Mouse (Mus musculus) left cerebral cortex, adult 8-10 months (tissue): ENCODE results near the gene Zic2. TPM values are rescaled to one million over a fixed set of nuclear protein-coding genes. Genes with fewer than 3 reads are reported as not detected.
"Not testable (repeated sequence)": the region's sequence is repeated elsewhere in the genome, so short reads cannot be mapped to it uniquely, and the experiment has no call there.

Experiments used
- DNase-seq, 2 experiments: peaks; one replicate each; pipeline ENCODE4 v3.0.0; 2022; ENCODE audit warnings: low spot score in 2 of 2
- total RNA-seq, 4 experiments: library from RNA; stranded (reverse); gene quantifications; 2 replicates each; pipeline ENCODE4 v1.2.4; 2022

Gene Zic2
- total RNA-seq, 4 experiments from 2014 or later = 20.3 to 25.7 (median 21.7) TPM

DNA sequence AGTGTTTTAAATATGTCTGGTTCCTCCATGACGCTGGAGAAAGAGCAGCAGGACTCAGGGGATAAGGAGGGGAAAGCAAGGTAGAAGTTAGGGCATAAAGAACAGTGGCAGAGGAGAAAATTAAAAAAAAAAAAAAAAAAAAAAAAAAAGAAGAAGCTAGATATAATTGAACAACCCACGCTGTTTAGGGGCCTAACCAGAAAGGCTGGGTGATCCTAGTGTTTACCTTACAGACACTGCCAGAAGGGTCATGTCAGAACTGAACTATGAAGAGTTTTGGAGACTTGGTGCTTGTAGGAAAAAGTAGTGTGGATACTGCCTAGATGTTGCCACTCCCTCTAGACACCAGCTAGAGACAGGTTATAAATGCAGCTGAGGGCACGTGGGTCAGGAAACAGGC, 13.7 kb upstream of the Zic2 start:
- DNase-seq = no peak

GRCm38 (mm10) chr14:122461966-122462365, 13.3 kb upstream of the Zic2 start:
- DNase-seq = no peak

DNA sequence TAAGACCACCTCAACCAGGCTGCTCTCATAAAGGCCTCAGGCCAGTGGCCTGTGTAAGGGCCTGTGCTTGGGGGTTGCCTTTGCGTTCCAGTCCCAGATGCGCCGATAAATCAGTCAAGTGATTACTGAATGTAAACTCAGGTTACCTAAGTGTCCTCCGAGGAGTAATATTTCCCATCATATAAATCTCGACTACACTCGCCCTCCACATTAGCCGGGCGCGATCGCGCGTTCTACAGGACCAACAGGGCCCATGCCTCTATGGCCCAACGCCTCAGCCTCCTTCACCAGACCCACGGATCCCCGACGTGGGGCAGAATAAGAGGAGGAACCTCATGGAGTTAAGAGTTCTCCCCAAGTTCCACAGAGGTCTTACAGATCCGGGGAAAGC, 12.6 kb upstream of the Zic2 start:
- no peak for DNase-seq

DNA sequence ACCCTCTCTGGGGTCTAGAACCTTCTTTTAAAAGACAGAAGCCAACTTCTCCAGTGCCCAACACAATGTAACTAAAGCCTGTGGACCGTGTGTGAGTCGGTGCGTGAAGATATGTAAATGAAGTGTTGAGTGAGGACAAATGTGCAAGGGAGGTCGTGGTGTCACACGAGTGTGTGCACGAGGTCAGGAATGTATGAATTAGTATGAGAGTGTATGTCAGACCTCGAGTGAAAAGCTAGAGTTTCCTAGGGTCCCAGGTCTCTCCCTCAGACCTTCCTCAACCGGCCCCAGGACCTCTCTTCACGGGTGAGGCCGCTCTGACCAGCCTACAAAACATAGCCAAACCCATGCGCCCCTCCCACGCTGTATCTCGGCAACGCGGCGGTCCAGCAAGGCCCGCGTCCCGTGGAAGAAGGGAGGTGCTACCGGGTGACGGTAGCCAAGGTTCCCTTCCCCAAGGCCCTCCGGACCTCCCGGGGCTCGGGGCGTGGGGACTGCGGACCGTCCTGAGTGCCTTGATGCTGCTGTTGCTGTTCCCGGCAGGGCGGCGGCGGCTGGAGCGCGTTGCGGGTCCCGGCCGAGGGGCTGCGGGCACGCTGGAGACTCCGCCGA, 12.0 kb upstream of the Zic2 start:
- DNase-seq = no peak

DNA sequence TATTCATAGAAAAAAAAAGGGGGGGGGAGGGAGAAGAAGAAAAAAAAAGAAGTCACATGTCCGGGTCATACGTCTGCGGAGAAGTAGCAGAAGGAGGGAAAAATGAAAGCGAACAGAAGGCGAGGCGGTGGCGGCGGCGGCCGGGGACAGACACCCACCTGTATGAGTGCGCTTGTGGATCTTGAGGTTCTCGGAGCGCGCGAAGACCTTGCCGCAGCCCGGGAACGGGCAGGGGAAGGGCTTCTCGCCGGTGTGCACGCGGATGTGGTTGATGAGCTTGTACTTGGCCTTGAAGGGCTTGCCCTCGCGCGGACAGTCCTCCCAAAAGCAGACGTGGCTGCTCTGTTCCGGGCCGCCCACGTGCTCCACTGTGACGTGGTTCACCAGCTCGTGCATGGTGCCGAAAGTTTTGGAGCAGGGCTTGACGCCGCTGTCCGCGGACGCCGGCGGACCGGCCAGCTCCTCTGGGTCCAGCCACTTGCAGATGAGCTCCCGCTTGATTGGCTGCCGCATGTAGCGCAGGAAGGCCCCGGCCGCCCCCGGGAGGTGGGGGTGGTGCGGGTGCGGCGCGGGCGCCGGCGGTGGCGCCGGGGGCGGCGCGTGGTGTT, 11.4 kb upstream of the Zic2 start:
- not testable (repeated sequence) for DNase-seq

GRCm38 (mm10) chr14:122464351-122464762, 10.9 kb upstream of the Zic2 start:
- DNase-seq = no peak

- DNase-seq = no peak
These were observed 10.2 kb upstream of the Zic2 start, which contains the start of gene Zic5 for GRCm38 (mm10) chr14:122464763-122465741. Gene Zic5, minus strand, starts transcription at chr14:122465677.

DNA sequence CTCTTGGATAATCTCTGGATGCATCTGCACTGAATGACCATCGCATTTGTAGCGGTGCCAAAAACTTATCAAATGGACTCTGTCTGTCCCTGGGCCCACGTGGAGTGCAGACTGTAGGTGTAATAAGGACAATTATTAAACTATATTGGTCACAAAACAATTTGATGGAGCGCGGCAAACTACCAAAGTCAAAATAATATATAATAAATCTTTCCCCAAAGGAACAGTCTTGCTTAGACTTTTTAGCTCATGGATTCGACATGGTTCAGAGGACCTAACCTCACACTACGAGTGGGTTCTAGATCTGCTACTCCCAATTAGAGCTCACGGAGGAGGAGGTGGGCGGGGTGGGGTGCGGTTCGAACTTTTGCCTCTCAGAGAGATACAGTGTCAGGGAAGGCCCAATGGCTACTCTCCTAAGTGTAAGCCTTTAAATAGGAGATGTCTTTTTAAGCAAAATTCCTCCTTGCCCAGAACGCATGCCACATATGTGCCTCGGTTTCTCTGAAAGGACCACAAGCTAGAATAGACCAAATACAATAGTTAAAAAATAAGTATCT, 9.2 kb upstream of the Zic2 start:
- DNase-seq = no peak

GRCm38 (mm10) chr14:122466756-122467362, 8.4 kb upstream of the Zic2 start:
- no peak for DNase-seq

GRCm38 (mm10) chr14:122467926-122468841, 7.1 kb upstream of the Zic2 start:
- DNase-seq = no peak

DNA sequence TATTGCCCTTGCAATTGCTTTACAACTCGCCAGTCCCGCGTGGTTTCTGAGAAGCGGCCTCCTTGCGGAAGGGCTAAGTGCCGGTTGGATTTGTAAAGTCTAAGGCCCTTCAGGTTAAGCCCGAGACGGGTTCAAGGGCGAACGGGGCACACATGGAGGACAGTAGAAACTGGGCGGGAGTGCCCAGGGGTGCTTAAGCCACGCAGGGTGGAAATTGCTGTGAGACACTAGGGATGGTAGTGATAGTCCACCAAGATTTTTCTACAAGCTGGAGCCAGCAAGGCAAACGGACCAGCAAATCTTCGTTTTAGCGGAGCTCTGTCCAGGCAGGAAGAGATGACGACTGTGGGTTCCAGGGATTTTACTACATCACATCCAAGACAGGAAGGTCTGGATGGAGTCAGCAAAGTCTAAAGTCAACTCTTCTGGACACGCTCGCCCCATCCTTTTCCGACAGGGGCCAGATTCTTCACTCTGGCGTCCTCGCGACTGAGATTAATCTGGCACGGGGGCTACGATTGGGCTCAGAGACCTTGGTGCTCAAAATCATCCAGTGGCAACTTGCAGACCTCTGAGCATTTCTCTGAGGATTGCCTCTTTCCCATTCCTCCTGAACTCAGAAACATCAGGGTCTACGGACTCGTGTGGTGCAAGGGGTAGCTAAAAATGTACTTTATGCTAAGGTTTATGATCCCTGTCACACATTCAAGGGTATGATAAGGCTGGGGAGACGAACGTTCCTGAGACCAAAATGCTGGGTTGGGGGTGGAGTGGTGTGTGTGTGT, 6.1 kb upstream of the Zic2 start:
- no peak for DNase-seq

- DNase-seq = no peak
These were observed 3.7 kb upstream of the Zic2 start for GRCm38 (mm10) chr14:122471449-122472085.

DNA sequence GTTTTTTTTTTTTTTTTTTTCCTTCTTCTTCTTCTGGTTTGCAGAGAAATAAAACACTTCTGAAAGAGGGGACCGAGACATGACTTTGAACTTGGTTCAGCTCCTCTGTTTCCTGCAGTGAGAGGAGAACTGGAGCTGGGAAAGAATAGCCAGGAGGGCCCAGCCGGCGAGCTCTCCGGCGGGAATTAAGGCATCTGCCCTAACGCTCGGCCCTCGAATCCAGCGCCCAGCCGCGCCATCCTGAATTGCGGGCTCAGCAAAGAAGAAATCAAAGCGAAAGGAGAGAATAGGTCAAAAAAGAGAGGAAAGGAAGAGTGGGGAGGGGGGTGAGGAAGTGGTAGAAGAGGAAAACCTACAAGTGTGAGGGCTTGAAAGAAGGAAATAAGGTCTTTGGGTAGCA, 3.1 kb upstream of the Zic2 start:
- DNase-seq = no peak

DNA sequence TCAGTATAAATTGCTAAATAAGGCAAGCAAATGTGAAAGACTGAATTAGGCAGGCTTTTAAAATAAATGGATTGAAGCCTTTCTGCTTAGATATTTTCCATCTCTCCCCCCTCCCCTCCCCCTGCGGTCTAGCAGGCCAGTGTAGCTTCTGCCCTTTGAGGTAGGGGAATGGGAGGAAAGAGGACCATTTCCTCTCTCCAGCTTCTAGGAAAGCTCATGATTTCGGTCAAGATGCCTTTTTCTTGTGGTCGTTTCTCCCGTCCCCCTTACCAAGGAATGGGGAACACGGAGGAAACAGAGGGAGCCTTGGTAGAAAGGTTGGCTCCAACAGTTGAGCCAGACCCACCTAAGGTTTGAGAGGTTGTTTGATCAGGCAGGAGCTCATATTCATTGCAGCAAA, 2.6 kb upstream of the Zic2 start:
- no peak for DNase-seq

DNA sequence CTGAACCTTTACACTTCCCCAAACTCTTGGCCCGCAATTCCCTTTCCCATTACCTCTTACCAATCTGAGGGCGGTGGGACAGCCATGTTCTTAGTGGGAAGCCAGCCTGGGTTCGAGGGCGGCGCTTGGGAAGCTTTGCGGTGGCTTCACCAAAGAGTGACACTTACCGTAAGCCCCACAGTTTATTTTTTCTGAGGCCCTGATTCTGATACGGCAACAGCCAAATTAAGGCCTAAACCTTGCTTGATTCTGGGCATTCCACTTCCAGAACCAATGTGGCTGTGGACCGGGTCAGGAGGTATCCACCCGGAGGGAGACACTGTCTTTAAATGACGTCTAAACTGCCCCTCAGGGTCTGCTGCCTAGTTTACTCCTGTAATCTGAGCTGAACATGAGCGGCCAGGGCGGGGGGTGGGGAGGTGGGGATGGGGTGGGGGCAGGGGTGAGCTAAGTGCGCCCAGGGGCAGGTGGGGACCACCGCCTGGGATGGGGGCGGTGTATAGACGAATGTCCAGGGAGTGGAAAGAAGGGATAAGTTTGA, 2.0 kb upstream of the Zic2 start:
- DNase-seq = no peak

- no peak for DNase-seq
These were observed 969 bp upstream of the Zic2 start for GRCm38 (mm10) chr14:122474041-122474890.

DNA sequence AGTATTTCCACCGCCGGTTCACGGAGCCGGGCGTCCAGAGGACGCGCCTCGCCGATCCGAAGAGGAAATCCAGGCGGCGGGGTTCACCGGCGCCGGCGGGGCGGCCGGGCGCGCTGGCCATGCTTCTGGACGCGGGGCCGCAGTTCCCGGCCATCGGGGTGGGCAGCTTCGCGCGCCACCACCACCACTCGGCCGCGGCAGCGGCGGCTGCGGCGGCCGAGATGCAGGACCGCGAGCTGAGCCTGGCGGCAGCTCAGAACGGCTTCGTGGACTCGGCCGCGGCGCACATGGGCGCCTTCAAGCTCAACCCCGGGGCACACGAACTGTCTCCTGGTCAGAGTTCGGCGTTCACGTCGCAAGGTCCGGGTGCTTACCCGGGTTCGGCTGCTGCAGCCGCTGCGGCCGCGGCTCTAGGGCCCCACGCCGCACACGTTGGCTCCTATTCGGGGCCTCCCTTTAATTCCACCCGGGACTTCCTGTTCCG, 364 bp downstream of the Zic2 start:
- DNase-seq = no peak
